Mouse (Mus musculus): Measurements from ENCODE around the gene Snx10. TPM values are rescaled to one million over a fixed set of nuclear protein-coding genes. Genes with fewer than 3 reads are reported as not detected.

Snx10 gene
- 21.5 TPM for polyA plus RNA-seq (2017; shearing (Covaris generic))

GRCm38 (mm10) chr6:51523807-51524320 is at the start of gene Snx10:
Snx10 (plus strand) TSS chr6:51523901.

Other genes with a start within 250 kb of the Snx10 start
- gene Nfe2l3, start 91.2 kb upstream of the Snx10 start, polyA plus RNA-seq (2017; shearing (Covaris generic)), result 0.21 TPM
- 1,697 TPM for gene Hnrnpa2b1, start 54.0 kb upstream of the Snx10 start, polyA plus RNA-seq (2017; shearing (Covaris generic))
- 99.1 TPM for gene Cbx3, start 53.5 kb upstream of the Snx10 start, polyA plus RNA-seq (2017; shearing (Covaris generic))